Mouse (Mus musculus) adrenal gland, postnatal 4 days (tissue): ENCODE data around the gene Kat6b. TPM values are rescaled to one million over a fixed set of nuclear protein-coding genes. Genes with fewer than 3 reads are reported as not detected.

Experiments used
- DNase-seq, 2 experiments: peaks; one replicate each; pipeline ENCODE4 v3.0.0; 2021 to 2022; ENCODE audit warnings: low spot score in 2 of 2, mixed read lengths in 2 of 2
- total RNA-seq, 2 experiments: library from RNA; stranded (reverse); gene quantifications; 2 replicates each; pipeline ENCODE4 v1.2.3; 2021

Gene Kat6b
- total RNA-seq, 2 experiments from 2014 or later: 61.2 to 69.5 TPM

GRCm38 (mm10) chr14:21702691-21703090 lies 221.5 kb downstream of the Kat6b start:
- no peak for DNase-seq

- no peak for DNase-seq
Measured at GRCm38 (mm10) chr14:21703255-21703654, 222.0 kb downstream of the Kat6b start.

- no peak for DNase-seq
Measured at GRCm38 (mm10) chr14:21705462-21705861, 224.2 kb downstream of the Kat6b start.

- DNase-seq: no peak
Measured at GRCm38 (mm10) chr14:21706759-21707571, 225.7 kb downstream of the Kat6b start.

GRCm38 (mm10) chr14:21709545-21709944 lies 228.3 kb downstream of the Kat6b start:
- no peak for DNase-seq

- no peak for DNase-seq
Measured at GRCm38 (mm10) chr14:21711231-21711630, 230.0 kb downstream of the Kat6b start.

GRCm38 (mm10) chr14:21714486-21714885 lies 233.3 kb downstream of the Kat6b start, which contains the start of gene Dupd1:
TSS of gene Dupd1 (minus strand) at chr14:21714576.
- no peak for DNase-seq

GRCm38 (mm10) chr14:21719646-21720383 lies 238.6 kb downstream of the Kat6b start:
- no peak for DNase-seq

GRCm38 (mm10) chr14:21720430-21721205 lies 239.4 kb downstream of the Kat6b start:
- no peak for DNase-seq

Other genes starting within 250 kb of the Kat6b start
- 1 to 10 TPM; 1.1 to 1.4 TPM for gene Dupd1, start 233.1 kb downstream of the Kat6b start, total RNA-seq